Mouse (Mus musculus) cerebellum, adult 2 months (tissue): ENCODE results near the gene Sdk2. TPM values are rescaled to one million over a fixed set of nuclear protein-coding genes. Genes with fewer than 3 reads are reported as not detected.

Experiments used
- DNase-seq, 2 experiments: peaks; one replicate each; pipeline ENCODE4 v3.0.0; 2021
- H3K27ac ChIP-seq: fragments of 200-500 bp; 2 replicates; pipeline ENCODE4 v1.5.1; 2012; ENCODE audit warnings: low read length, control low read depth, inconsistent platforms; ENCODE audit not compliant: insufficient read depth
- H3K27me3 ChIP-seq: fragments of 200-500 bp; 2 replicates; pipeline ENCODE4 v1.6.1; 2012; ENCODE audit warnings: inconsistent platforms, mild to moderate bottlenecking, low read length, moderate library complexity; ENCODE audit not compliant: control insufficient read depth, insufficient read depth
- H3K4me1 ChIP-seq: fragments of 200-500 bp; 2 replicates; pipeline ENCODE4 v1.6.1; 2011; ENCODE audit warnings: low read length; ENCODE audit not compliant: control insufficient read depth, insufficient read depth
- H3K4me3 ChIP-seq: fragments of 200-500 bp; replicated peaks from 2 replicates; pipeline ENCODE3; 2011; ENCODE audit warnings: mild to moderate bottlenecking, low read depth, low read length, control low read depth; ENCODE audit not compliant: insufficient read depth
- CTCF ChIP-seq: fragments of 200-500 bp; IDR thresholded peaks from 2 replicates; pipeline ENCODE4 v1.5.1; 2011; ENCODE audit warnings: low read depth, mild to moderate bottlenecking, control low read depth, low read length, moderate library complexity, borderline replicate concordance; ENCODE audit not compliant: insufficient read depth
- POLR2A ChIP-seq: fragments of 200-500 bp; IDR thresholded peaks from 2 replicates; pipeline ENCODE4 v1.6.1; 2011; ENCODE audit warnings: low read length, control low read depth, borderline replicate concordance; ENCODE audit not compliant: insufficient read depth
- WGBS: fragments of 180-500 bp; shearing (Covaris S2); methylation state at CpG from one replicate; pipeline ENCODE4 v1.1.7; 2018; 5-methylcytosine and 5-hydroxymethylcytosine counted together
- polyA plus RNA-seq: library from polyadenylated mRNA; depleted of rRNA; stranded (reverse); fragments of >200 nt; gene quantifications from 2 replicates; pipeline ENCODE4 v1.2.3, GENCODE M21; 2012

The Sdk2 gene
- polyA plus RNA-seq, 1 experiment, result 3.1 TPM

DNA sequence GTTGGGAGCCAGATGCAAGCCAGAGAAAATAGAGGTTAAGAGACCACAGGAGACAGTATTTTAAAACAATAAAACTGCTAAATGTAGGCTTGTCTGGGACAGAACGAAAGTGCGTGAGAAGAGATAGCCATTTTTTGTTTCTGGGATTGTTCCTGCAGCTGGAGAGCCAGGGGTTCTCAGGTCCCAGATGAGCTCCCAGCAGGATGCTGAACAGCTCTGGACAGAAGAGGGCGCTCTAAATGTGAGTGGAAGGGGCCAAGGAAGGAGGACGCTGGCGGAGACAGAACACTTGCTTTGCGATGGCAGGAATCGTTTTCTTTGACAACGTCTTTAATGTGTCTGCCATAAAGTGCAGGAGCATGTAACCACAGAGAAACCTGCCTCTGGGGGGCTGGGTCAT, 5.2 kb upstream of the Sdk2 start:
- no peak overlapping the region for H3K27ac ChIP-seq
- peaks cover 2% of the 10 kb centered on the region; the same call in 1 of the 2 replicates for H3K27me3 ChIP-seq
- 39% methylated on average over 8 of the region's 8 CpGs for WGBS
- TF ChIP-seq CTCF, result no peak
- no peak for TF ChIP-seq POLR2A
- DNase-seq, result no peak
- no peaks in the 10 kb centered on the region for H3K4me1 ChIP-seq
- H3K4me3 ChIP-seq, result no peak overlapping the region

- Histone ChIP-seq H3K4me1 (no peaks in the 10 kb centered on the region; the same call in 1 of the 2 replicates), H3K27ac (no peak overlapping the region), H3K4me3 (no peak overlapping the region), H3K27me3 (peaks cover 6% of the 10 kb centered on the region; the same call in 1 of the 2 replicates)
- WGBS, result 72% methylated on average over 6 of the region's 6 CpGs
- DNase-seq, result no peak
- TF ChIP-seq POLR2A (no peak), CTCF (no peak)
Observed at GRCm38 (mm10) chr11:114070881-114071280, 4.0 kb upstream of the Sdk2 start.

- WGBS, result 74% methylated on average over 8 of the region's 8 CpGs
- no peak for TF ChIP-seq POLR2A
- Histone ChIP-seq H3K4me1 (peaks cover 4% of the 10 kb centered on the region; the same call in 1 of the 2 replicates), H3K27ac (no peak overlapping the region), H3K4me3 (no peak overlapping the region), H3K27me3 (peaks cover 9% of the 10 kb centered on the region; the same call in 1 of the 2 replicates)
- no peak for DNase-seq
Observed at GRCm38 (mm10) chr11:114070131-114070530, 3.3 kb upstream of the Sdk2 start.

- TF ChIP-seq POLR2A (no peak), CTCF (peak; percentile 13; the same call in 1 of the 2 replicates)
- Histone ChIP-seq H3K27ac (no peak overlapping the region), H3K4me1 (peaks cover 6% of the 10 kb centered on the region; the same call in 1 of the 2 replicates), H3K4me3 (no peak overlapping the region), H3K27me3 (peaks cover 12% of the 10 kb centered on the region)
- WGBS, result 12% methylated on average over 5 of the region's 5 CpGs
- peak in 1 of 2 experiments; percentile 35 for DNase-seq
Observed at GRCm38 (mm10) chr11:114068390-114068789, 1.5 kb upstream of the Sdk2 start.

GRCm38 (mm10) chr11:114066098-114066950, 522 bp downstream of the Sdk2 start:
- DNase-seq, result peak in 1 of 2 experiments; percentile 45
- peaks cover 12% of the 10 kb centered on the region for H3K27me3 ChIP-seq
- H3K4me1 ChIP-seq, result peaks cover 6% of the 10 kb centered on the region; the same call in 1 of the 2 replicates

GRCm38 (mm10) chr11:114065596-114065995, 1.2 kb downstream of the Sdk2 start:
- no peak for TF ChIP-seq POLR2A
- no peak for TF ChIP-seq CTCF
- Histone ChIP-seq H3K27me3 (peaks cover 12% of the 10 kb centered on the region), H3K27ac (no peak overlapping the region), H3K4me3 (peak overlapping the region; percentile 28), H3K4me1 (peaks cover 6% of the 10 kb centered on the region; the same call in 1 of the 2 replicates)
- DNase-seq, result no peak
- WGBS, result 3% methylated on average over 19 of the region's 19 CpGs

More at GRCm38 (mm10) chr11:114066098-114066950, 522 bp downstream of the Sdk2 start:
- WGBS, result under 1% methylated on average over 90 of the region's 90 CpGs
- TF ChIP-seq CTCF (no peak), POLR2A (no peak)
- peak overlapping the region; percentile 28 for H3K4me3 ChIP-seq
- H3K27ac ChIP-seq, result no peak overlapping the region

GRCm38 (mm10) chr11:114064871-114065388, 1.9 kb downstream of the Sdk2 start:
- DNase-seq, result no peak
- no peak for TF ChIP-seq CTCF
- no peak for TF ChIP-seq POLR2A
- peak overlapping the region; percentile 28 for H3K4me3 ChIP-seq
- 4% methylated on average over 32 of the region's 32 CpGs for WGBS
- peaks cover 12% of the 10 kb centered on the region for H3K27me3 ChIP-seq
- H3K27ac ChIP-seq, result no peak overlapping the region
- peaks cover 6% of the 10 kb centered on the region; the same call in 1 of the 2 replicates for H3K4me1 ChIP-seq

DNA sequence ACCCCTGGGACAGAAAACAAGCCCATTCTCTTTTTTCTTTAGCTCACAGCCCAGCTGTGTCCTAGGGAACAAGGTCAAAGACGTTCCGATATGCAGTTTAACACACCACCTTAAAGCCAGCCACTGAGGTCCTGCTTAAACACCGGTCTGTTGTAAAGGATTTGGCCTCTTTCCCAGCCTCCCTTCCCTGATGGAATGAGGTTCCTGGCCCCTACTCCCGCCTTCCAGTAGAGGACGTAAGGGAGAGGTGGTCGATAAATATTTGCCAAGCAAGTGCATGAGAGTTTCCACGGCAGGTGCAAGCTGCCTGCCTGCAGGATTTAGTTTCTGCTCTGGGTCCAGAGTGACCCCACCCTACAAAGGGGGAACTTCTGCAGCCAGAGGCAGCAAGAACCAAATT, 4.9 kb downstream of the Sdk2 start:
- H3K27me3 ChIP-seq, result peaks cover 9% of the 10 kb centered on the region
- WGBS, result 64% methylated on average over 7 of the region's 7 CpGs
- TF ChIP-seq POLR2A (no peak), CTCF (no peak)
- H3K4me1 ChIP-seq, result peaks cover 6% of the 10 kb centered on the region; the same call in 1 of the 2 replicates
- DNase-seq, result no peak
- H3K27ac ChIP-seq, result no peak overlapping the region
- no peak overlapping the region for H3K4me3 ChIP-seq
